Mouse (Mus musculus): ENCODE results near the gene Kbtbd6. TPM values are rescaled to one million over a fixed set of nuclear protein-coding genes. Genes with fewer than 3 reads are reported as not detected.
A peak's percentile ranks its signal among the peaks of the same experiment; 100 is the strongest.
"Not testable (repeated sequence)": the region's sequence is repeated elsewhere in the genome, so short reads cannot be mapped to it uniquely, and the experiment has no call there.

Gene Kbtbd6
- polyA plus RNA-seq, 1 experiment from 2014 or later = 0.36 TPM

DNA sequence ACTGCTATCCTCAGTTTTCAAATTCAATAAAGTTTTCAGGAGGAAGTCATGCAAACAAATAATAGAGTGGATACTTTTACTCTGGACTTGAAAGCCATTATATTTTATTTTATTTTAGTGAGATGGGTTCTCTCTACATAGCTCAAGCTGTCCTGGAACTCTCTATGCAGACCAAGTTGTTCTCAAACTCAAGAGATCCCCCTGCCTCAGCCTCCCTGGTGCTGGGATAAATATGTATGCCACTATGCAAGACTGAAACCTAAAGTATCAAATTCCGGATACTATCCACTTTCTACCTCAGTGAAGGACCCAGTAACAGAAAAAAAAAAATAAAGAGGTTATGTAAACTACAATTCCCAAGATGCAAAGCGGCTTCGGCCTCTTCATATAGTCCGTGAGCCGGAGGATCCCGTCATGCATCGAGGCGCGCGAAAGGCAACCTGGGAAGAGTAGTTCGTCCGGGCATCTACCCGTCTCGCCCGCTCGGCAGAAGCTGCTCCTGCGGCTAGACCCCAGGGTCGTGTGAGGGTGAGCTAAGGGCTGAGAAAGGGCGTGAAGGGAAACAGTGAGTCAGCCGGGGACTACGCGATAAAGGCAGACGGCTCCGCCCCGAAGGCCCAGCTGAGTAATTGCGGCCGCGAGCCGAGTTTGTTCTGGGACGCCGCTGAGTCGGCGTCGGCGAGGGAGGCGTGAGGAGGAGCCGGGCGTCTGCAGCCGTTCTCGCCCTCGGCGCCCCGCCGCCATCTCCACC is 25.5 kb upstream of the Kbtbd6 start, which contains the start of gene Kbtbd7:
Kbtbd7 (plus strand) TSS at position 533 of the 751 bp plus-strand sequence.
- Histone ChIP-seq H3K4me3 (ENCODE audit: low read depth, low read length) (peak within 1 kb of the TSS; percentile 34), H3K27ac (ENCODE audit: low read length) (peak within 1 kb of the TSS; percentile 74), H3K9me3 (ENCODE audit: low read length) (no peaks in the 10 kb centered on the region), H3K36me3 (ENCODE audit: insufficient read depth, low read length) (no peaks in the 10 kb centered on the region; the same call in 1 of the 2 replicates), H3K4me2 (replicated peaks; ENCODE audit: low read depth, low read length) (peak within 1 kb of the TSS; percentile 44), H3K9ac (replicated peaks; ENCODE audit: low read depth) (no peak within 1 kb of the TSS), H3K27me3 (replicated peaks; ENCODE audit: insufficient read depth, low read length) (no peaks in the 10 kb centered on the region), H3K4me1 (ENCODE audit: insufficient read depth, low read depth, low read length) (no peaks in the 10 kb centered on the region)
- 1% methylated on average over 34 of the region's 44 CpGs for WGBS
- DNase-seq (ENCODE audit: low spot score) = peak; percentile 99
- TF ChIP-seq CTCF (IDR thresholded peaks at IDR 0.05) = no peak
- TF ChIP-seq EP300 (IDR thresholded peaks at IDR 0.05) = peak; percentile 84
- ATAC-seq = peak; percentile 100

- peak overlapping the region; percentile 44 for H3K4me2 ChIP-seq (replicated peaks; ENCODE audit: low read depth, low read length)
- H3K9ac ChIP-seq (replicated peaks; ENCODE audit: low read depth); DNase-seq (ENCODE audit: low spot score); H3K4me1 ChIP-seq (ENCODE audit: insufficient read depth, low read depth, low read length); H3K27me3 ChIP-seq (replicated peaks; ENCODE audit: insufficient read depth, low read length); H3K36me3 ChIP-seq (ENCODE audit: insufficient read depth, low read length); H3K9me3 ChIP-seq (ENCODE audit: low read length): not testable (repeated sequence)
- WGBS = 27% methylated on average over 3 of the region's 59 CpGs
- ATAC-seq = peak; percentile 46
- H3K27ac ChIP-seq (ENCODE audit: low read length) = peak overlapping the region; percentile 74
- peak overlapping the region; percentile 34 for H3K4me3 ChIP-seq (ENCODE audit: low read depth, low read length)
Observed at GRCm38 (mm10) chr14:79426730-79427365, 24.8 kb upstream of the Kbtbd6 start.

- Histone ChIP-seq H3K4me1 (ENCODE audit: insufficient read depth, low read depth, low read length) (no peaks in the 10 kb centered on the region), H3K27me3 (replicated peaks; ENCODE audit: insufficient read depth, low read length) (no peaks in the 10 kb centered on the region), H3K36me3 (ENCODE audit: insufficient read depth, low read length) (no peaks in the 10 kb centered on the region), H3K4me2 (replicated peaks; ENCODE audit: low read depth, low read length) (no peak overlapping the region), H3K4me3 (ENCODE audit: low read depth, low read length) (no peak overlapping the region), H3K9ac (replicated peaks; ENCODE audit: low read depth) (no peak overlapping the region), H3K9me3 (ENCODE audit: low read length) (no peaks in the 10 kb centered on the region), H3K27ac (ENCODE audit: low read length) (no peak overlapping the region)
- DNase-seq (ENCODE audit: low spot score) (no peak), ATAC-seq (no peak)
- WGBS = 55% methylated on average over 1 of the region's 1 CpGs
- TF ChIP-seq EP300 (IDR thresholded peaks at IDR 0.05) (no peak), CTCF (IDR thresholded peaks at IDR 0.05) (no peak)
Observed at GRCm38 (mm10) chr14:79434068-79434467, 17.6 kb upstream of the Kbtbd6 start.

DNA sequence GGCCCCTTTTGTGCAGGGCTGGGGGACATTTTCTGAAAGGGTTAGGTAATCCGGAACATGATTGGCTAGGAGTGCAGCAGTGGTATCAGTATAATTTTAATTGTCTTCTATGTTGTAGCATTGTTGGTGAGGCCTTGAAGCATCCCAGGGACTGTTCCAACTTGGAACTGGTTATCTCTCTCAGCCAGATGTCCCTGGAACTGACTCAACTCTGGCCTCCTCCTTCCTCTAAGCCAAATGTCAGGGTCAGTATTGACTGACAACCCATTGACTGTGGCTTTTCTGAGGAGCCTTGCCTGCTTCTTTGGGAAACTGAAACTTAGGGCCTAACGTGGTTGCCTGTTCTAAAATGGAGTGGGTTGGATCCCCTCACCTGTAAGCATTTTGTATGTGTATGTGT is 11.0 kb upstream of the Kbtbd6 start:
- Histone ChIP-seq H3K9me3 (ENCODE audit: low read length) (no peaks in the 10 kb centered on the region), H3K4me3 (ENCODE audit: low read depth, low read length) (no peak overlapping the region), H3K36me3 (ENCODE audit: insufficient read depth, low read length) (no peaks in the 10 kb centered on the region), H3K4me1 (ENCODE audit: insufficient read depth, low read depth, low read length) (no peaks in the 10 kb centered on the region), H3K9ac (replicated peaks; ENCODE audit: low read depth) (no peak overlapping the region), H3K27ac (ENCODE audit: low read length) (no peak overlapping the region), H3K4me2 (replicated peaks; ENCODE audit: low read depth, low read length) (no peak overlapping the region), H3K27me3 (replicated peaks; ENCODE audit: insufficient read depth, low read length) (no peaks in the 10 kb centered on the region)
- ATAC-seq (no peak), DNase-seq (ENCODE audit: low spot score) (no peak)
- TF ChIP-seq CTCF (IDR thresholded peaks at IDR 0.05) (no peak), EP300 (IDR thresholded peaks at IDR 0.05) (no peak)
- 86% methylated on average over 2 of the region's 2 CpGs for WGBS

DNA sequence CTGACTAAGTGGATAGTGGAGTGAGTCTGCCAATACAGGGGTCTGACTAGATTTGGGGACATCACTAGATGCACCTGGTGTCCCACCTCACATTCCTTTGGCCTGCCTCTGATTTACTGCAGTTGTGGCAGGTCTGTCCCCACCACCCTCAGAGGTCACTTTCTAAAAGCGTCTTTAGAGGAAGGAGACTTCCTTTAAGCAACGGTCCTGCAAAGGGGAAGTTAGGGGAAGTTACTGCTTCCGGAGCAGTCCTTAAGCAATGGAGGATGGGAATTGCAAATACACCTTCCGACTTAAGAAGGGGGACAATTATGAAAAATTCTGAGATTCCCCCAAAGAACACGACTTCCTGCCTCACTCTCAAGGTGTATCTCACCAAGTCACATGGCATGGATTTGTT is 10.2 kb upstream of the Kbtbd6 start:
- ATAC-seq (no peak), DNase-seq (ENCODE audit: low spot score) (peak; percentile 17)
- Histone ChIP-seq H3K27me3 (replicated peaks; ENCODE audit: insufficient read depth, low read length) (no peaks in the 10 kb centered on the region), H3K9me3 (ENCODE audit: low read length) (no peaks in the 10 kb centered on the region), H3K4me3 (ENCODE audit: low read depth, low read length) (no peak overlapping the region), H3K27ac (ENCODE audit: low read length) (no peak overlapping the region), H3K9ac (replicated peaks; ENCODE audit: low read depth) (no peak overlapping the region), H3K4me1 (ENCODE audit: insufficient read depth, low read depth, low read length) (no peaks in the 10 kb centered on the region), H3K4me2 (replicated peaks; ENCODE audit: low read depth, low read length) (no peak overlapping the region), H3K36me3 (ENCODE audit: insufficient read depth, low read length) (no peaks in the 10 kb centered on the region)
- TF ChIP-seq EP300 (IDR thresholded peaks at IDR 0.05) = no peak
- TF ChIP-seq CTCF (IDR thresholded peaks at IDR 0.05) = no peak
- WGBS = 62% methylated on average over 5 of the region's 5 CpGs

DNA sequence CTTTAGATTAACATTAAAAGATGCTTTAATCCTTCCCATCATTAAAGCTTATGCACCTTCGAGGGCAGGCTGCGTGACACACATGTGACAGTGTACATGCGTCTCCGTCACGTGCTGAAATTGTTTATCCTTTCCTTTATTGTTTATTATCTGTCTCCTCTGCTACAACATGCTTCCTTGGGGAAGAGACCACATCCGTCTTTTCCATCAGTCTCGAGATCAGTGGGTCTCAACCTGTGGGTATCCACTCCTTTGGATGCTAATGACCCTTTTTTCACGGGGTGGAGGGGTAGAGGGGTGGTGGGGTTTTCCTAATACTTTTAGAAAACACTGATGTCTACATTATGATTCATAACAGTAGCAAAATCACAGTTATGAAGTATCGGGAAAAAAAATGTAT is 7.0 kb upstream of the Kbtbd6 start:
- no peak overlapping the region for H3K9ac ChIP-seq (replicated peaks; ENCODE audit: low read depth)
- H3K9me3 ChIP-seq (ENCODE audit: low read length) = no peaks in the 10 kb centered on the region
- no peaks in the 10 kb centered on the region for H3K27me3 ChIP-seq (replicated peaks; ENCODE audit: insufficient read depth, low read length)
- no peak overlapping the region for H3K4me3 ChIP-seq (ENCODE audit: low read depth, low read length)
- TF ChIP-seq EP300 (IDR thresholded peaks at IDR 0.05) = no peak
- no peak for TF ChIP-seq CTCF (IDR thresholded peaks at IDR 0.05)
- H3K4me2 ChIP-seq (replicated peaks; ENCODE audit: low read depth, low read length) = no peak overlapping the region
- no peak for ATAC-seq
- no peak for DNase-seq (ENCODE audit: low spot score)
- no peak overlapping the region for H3K27ac ChIP-seq (ENCODE audit: low read length)
- 69% methylated on average over 9 of the region's 9 CpGs for WGBS
- no peaks in the 10 kb centered on the region for H3K4me1 ChIP-seq (ENCODE audit: insufficient read depth, low read depth, low read length)
- no peaks in the 10 kb centered on the region for H3K36me3 ChIP-seq (ENCODE audit: insufficient read depth, low read length)
